Mouse (Mus musculus) testis, postnatal 10 days (tissue): Measurements from ENCODE around the gene Zfp90.
A peak's percentile ranks its signal among the peaks of the same experiment; 100 is the strongest.
"Not testable (repeated sequence)": the region's sequence is repeated elsewhere in the genome, so short reads cannot be mapped to it uniquely, and the experiment has no call there.

Experiments used
- DNase-seq: peaks from one replicate; pipeline ENCODE4 v3.0.0; 2021; ENCODE audit warnings: low spot score

Gene Zfp90

GRCm38 (mm10) chr8:106415182-106415971, at the start of gene Zfp90:
Zfp90 (plus strand) TSS chr8:106415327.
- DNase-seq, result peak; percentile 94

DNA sequence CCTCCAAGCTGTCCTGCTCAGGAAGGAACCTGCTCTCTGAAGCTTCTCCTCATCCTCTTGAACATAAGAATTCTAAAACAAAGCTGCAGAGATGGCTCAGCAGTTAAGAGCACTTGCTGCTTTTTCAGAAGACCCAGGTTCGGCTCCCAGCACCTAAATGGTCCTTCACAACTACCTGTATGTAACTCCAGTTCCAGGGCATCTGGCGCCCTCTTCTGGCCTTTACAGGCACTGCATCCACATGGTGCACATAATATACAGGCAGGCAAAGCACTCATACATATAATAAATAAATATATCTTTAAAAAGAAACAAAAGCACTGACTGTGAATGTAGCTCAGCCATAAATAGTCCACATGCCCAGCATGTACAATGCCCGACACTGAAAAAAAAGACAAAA, 46.6 kb upstream of the Zfp90 start:
- no peak for DNase-seq

DNA sequence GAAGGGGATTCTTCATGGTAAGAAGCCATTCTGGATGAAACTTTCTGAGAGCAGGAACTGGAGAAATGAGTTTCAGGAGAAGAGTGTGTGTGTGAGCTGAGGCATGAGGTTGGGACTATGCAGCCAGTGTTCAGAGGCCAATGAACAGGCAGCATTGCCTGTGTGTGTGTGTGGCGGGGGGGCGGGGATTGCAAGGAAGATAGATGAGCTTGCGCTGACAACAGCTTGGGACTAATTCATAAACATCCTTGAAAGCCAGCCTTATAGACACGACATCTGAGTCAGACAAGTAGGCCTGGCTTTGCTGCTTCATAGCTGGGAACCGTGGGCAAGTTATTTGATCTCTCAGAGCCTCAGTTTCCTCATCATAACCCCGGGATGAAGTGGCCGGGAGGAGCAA, 46.1 kb upstream of the Zfp90 start:
- no peak for DNase-seq

GRCm38 (mm10) chr8:106375957-106376356, 39.2 kb upstream of the Zfp90 start:
- DNase-seq, result no peak

DNA sequence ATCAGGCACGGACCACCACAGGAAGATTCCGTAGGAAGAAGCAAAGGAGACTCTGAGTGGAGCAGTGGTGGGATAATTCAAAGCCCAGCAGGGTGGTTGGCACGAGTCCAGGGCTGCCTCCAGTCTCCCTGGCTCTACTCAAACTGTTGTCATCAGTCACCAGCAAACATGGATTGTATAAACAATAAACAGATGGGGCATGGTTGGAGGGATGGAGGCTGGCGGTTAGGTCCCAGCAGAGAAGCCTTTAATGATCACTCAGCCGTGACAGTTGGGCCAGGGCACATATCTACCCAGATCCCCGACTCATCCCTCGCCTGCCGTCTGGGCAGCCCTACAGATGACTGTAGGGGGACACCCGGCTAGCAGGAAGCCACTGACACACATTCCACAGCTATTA, 38.3 kb upstream of the Zfp90 start:
- peak; percentile 58 for DNase-seq

GRCm38 (mm10) chr8:106378501-106379048, 36.6 kb upstream of the Zfp90 start:
- no peak for DNase-seq

DNA sequence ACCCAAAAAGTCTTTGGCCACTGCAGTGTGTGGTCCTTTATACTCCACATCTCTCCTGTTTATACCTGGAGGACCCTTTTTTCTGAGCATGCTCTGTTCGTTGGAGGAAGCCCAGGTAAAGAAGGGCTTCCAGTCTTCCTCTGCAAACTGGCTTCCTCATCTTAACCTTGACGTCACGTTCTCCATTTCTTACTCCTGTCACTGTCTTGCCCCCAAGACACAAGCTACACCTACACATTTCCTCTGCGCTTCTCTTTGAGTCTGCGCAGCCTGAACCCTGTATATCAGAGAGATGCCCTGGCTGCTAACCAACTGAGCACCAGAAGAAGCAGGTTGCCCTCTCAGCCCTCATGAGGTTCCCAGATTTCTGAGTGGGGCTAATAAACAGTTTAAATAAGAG, 35.8 kb upstream of the Zfp90 start:
- no peak for DNase-seq

DNA sequence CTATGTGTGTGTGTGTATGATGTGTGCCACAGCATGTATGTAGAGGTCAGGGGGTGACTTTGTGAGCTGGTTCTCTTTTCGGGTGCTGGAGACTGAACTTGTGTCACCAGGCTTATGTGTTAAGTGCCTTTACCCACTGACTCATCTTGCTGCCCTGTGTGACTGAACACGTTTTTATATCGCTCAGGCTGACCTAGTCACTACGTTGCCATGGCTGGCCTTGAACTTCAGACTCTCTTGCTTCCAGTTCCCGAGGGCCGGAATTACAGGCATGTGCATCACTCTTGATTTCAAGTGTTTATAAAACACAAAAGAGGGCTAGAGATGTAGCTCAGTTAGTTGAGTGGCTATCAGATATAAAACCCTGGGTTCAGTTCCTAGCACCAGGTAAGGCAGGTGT, 34.1 kb upstream of the Zfp90 start:
- no peak for DNase-seq

GRCm38 (mm10) chr8:106387801-106388415, 27.2 kb upstream of the Zfp90 start:
- DNase-seq, result no peak

DNA sequence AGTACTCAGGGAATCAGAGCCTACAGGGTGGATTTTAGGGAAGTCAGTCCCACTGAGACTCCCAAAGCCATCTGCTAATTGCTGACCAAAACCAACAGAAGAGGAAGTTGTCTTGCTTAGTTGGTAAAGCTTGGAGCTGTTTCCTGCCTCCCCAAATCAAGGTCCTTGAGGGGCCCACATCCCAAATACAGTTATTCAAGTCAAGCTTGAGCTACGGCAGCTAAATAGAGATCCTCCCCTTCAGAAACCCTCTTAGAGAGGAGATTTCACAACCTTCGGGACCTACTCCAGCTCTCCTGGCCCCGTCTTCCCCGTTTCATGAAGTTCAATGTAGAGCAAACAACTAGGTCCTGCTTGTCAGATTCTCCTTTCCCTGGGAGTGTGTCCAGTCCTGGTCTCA, 20.6 kb upstream of the Zfp90 start:
- DNase-seq, result no peak

DNA sequence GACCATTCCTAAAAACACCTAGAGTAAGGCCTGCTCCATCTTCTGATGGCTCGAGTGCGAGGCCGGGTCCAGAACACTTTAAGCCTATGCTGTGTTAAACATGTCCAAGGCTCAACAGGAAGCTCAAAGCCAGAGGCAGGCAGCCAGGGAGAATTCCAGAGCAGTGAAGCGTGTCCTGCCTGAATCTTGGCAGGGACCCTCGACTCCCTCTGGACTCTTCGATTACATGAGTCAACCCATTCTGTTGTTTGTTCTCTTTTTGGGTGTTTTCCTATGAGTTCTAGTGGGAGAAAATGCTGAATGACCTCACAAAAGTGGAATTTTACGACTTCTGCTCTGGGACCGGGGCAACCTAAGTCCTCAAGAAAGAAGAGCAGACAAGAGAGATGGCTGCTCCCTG, 15.4 kb upstream of the Zfp90 start:
- peak; percentile 59 for DNase-seq

- no peak for DNase-seq
Measured at GRCm38 (mm10) chr8:106400181-106400580, 14.9 kb upstream of the Zfp90 start.

- DNase-seq, result peak; percentile 70
Measured at GRCm38 (mm10) chr8:106403246-106403933, 11.7 kb upstream of the Zfp90 start.

- no peak for DNase-seq
Measured at GRCm38 (mm10) chr8:106404825-106405224, 10.3 kb upstream of the Zfp90 start.

GRCm38 (mm10) chr8:106405810-106406209, 9.3 kb upstream of the Zfp90 start:
- DNase-seq, result no peak

- DNase-seq, result no peak
Measured at GRCm38 (mm10) chr8:106410055-106410454, 5.1 kb upstream of the Zfp90 start.

DNA sequence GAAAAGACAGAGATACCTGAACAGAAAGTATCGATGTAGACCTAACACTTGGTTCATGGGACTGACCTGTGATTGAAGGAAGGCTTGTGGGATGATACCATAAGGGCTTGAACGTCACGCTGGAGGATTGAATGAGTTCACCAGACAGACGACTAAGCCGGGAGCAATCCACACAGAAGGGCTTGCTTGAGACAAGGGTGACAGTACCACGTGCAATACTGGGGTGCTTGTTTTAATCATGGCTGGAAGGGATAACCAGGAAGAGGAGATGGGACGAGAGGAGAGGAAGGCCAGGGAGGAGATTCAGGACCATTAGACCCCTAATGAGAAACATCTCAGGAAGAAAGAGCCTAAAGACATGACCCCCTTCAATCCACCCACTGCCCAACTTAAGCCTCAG, 4.6 kb upstream of the Zfp90 start:
- DNase-seq, result no peak

DNA sequence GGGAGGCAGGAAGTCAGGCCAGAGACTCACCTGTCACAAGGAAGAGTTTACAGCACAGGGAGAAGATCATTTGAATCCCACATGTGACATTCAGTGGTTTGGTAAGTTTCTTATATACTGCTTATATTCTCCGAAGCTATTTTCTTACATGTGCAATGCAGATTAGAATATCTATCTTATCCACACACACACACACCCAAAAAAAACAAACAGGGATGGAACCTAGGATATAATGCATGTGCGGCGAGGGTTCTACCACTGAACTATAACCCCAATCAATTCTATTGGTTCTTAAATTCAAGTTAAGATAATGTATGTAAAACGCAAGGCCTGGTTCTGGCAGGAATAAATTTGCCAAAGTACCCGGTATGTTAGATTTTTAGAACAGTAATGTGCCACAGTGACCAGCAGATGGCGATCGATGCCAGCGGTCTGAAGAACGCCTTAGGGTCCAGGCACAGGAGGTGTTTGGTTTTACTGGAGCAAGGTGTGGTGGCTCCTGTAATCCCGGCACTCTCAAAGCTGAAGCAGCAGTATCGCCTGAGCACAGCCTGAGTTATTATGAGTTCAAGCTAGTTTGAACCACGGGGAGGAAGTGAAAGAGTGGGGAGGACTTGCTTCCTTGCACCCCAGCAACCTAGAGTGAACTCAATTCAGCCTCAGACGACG, 3.2 kb upstream of the Zfp90 start:
- peak; percentile 79 for DNase-seq

DNA sequence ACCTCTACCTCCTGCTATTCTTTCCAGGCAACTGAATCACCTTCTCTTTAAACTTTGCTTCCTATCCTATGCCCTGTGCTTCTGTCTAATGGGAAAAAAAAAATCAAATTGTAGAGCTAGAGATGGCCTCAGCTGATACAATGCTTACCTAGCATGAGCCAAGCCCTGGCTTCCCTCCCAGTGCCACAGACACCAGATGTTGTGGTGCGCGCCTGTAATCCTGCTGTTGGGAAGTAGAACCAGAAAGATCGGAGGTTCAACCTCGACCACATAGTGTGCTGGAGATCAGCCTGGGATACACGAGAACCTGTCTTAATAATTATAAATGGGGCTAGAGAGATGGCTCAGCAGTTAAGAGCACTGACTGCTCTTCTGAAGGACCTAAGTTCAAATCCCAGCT, 2.6 kb downstream of the Zfp90 start:
- DNase-seq, result no peak

DNA sequence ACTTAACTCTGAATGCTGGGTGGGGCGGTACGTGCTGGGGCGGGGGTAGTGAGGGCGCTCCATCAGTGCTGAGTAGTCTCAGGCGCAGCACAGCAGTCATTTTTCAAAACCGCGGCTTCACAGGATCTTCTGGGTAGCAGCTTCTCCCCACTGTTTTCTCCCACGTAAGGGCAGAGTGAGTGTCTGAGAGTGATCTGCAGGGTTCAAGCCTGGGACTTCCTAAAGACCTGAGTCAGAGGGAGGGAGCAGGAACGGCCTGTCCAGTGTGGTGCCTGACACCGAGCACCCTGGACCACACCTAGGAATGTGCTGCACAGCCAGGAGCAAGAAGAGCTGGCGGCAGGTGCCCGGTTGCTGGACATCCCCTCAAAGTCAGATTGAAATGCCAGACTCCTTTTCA, 16.0 kb downstream of the Zfp90 start:
- DNase-seq, result no peak

- not testable (repeated sequence) for DNase-seq
Measured at GRCm38 (mm10) chr8:106431952-106432351, 16.8 kb downstream of the Zfp90 start.

DNA sequence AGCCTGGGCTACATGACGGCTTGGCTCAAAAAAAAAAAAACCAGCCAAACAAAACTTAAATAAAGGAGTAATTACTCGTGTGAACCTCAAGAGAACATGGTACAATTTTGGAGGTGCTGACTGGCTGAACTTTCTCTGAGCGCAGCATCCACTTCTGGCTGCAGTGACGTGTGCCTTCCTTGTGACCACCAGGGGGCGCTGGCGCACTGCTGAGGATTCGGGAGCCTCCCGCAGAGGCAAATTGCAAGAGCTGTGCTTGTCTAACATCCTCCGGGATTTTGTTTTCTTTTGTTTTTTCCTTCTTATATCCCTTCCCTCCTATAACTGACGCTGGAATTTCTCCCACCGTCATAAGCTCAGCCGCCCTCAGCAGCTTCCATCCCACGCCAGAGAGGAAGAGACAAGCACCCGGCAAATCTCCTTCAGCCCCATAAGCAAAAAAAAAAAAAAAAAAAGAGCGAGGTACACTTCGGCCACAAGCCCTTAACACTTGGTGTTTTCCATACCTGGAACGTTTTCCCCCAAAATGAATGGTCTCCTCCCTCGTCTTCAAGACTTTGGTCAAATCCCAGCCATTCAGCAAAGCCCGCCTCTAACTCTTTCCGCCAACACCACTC, 17.9 kb downstream of the Zfp90 start:
- peak; percentile 96 for DNase-seq
